Mouse (Mus musculus): ENCODE results near the gene Garnl3. TPM values are rescaled to one million over a fixed set of nuclear protein-coding genes. Genes with fewer than 3 reads are reported as not detected.
A peak's percentile ranks its signal among the peaks of the same experiment; 100 is the strongest.

The Garnl3 gene
- total RNA-seq, 4 experiments from 2014 or later, result 2.6 to 6.7 (median 3.5) TPM

GRCm38 (mm10) chr2:32977114-32977513 lies 154.3 kb downstream of the Garnl3 start:
- no peak for DNase-seq (ENCODE audit: low spot score)

DNA sequence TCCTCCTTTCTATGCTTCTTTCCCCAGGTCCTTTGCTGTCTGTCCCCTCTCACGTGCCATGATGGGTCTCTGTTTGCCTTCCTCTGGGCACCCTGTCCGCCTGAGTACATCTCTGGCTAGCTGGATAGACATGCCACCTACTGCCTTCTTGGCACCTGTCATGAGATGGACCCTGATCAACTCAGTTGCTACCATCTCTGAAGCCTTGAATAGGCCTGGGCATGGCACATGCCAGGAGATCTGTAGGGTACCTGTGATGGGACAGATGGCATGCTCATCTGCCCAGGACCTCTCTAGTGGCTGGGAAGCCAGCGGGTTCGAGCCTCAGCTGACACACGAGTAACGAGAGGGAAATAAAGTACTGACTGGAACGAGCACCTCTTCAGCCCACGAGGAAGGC lies 157.2 kb downstream of the Garnl3 start:
- DNase-seq (ENCODE audit: low spot score), result no peak

DNA sequence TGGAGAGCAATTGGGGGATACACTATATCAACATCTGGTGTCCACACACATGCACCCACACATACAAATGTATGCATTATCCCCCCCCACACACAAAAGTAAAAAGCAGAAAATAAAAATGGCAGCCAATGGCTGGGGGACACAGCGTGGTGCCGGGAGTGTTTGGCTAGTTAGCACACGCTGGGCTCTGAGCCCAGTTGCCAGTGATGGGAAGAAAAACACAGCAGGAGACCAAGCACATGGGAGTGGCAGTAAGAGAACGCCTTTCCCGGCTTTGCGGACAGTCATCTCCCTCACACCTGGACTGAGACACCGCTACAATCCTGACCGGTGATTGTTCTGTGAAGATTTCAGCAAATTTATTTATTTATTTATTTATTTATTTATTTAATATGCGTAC lies 160.2 kb downstream of the Garnl3 start:
- DNase-seq (ENCODE audit: low spot score), result no peak

GRCm38 (mm10) chr2:32969326-32969725 lies 162.1 kb downstream of the Garnl3 start:
- DNase-seq (ENCODE audit: low spot score), result peak; percentile 74

DNA sequence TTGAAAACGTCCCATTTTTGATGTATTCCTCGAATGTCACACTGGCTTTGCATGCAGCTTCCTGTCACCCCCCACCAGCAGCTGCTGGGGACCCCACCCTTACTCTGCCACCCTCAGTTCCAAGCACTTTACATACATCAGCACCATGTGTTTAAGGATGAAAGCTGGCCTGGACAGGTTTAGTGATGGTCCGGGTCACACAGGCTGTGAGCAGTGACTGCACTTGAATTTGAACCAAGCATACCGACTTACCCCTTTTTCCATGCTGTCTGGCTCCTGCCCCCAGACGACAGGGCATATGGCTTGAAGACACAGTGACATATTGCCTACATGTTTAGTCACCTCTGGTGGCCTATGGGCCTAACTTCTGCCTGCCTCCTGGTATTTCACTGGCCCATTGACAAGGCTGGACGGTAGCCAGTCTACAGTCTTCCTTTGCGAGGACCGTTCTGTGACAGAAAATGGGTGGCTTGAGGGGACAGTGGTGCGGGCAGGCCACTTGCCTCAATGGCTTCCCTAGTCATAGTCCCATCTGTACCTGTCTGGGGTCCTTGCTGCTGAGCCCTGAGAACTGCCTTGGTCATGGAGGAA lies 163.3 kb downstream of the Garnl3 start:
- DNase-seq (ENCODE audit: low spot score), result no peak

DNA sequence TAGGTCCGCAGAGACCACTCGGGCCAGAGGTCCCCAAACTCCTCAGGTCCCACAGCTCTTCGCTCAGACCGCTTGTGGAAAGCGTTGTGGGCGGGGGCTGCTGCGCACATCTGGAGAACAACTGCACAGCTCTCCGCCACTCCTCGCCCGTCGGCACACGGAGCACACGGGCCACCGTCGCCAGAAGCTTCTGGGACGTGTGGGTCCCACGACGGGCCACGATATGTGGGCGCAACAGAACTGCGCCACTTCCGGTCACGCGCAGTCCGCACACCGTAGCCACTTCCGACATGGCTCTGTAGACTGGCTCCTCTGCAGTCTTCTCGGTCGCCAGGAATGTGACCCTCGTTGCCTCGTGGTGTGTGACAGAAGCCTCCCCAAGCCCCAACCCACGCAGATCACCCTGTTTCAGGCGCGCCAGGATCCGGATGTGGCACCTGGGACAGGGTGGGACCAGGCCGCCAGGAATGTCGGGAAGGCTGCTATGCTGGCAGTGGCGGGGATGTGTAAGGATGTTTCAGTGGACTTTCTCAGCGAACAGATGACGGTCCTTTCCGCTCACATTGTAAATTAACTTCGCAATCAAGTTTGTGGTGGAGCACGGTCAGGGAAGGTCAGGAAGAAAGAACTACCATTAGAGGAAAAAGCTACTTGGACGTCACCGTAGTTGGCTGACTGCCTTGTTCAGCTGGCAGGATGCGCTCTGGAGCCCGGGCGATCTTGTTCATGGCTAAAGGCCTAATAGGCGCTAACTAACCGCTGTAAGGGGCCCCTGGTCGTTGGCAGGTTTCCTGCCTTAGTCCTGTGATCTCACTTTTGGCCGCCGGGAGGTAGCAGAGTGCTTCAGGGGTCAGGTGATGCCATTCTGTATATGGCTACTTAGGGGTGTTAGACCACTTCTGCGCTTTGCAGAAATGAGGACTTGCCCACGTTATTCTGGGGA lies 164.5 kb downstream of the Garnl3 start:
- DNase-seq (ENCODE audit: low spot score), result peak; percentile 88

- DNase-seq (ENCODE audit: low spot score), result no peak
These were observed 165.2 kb downstream of the Garnl3 start for GRCm38 (mm10) chr2:32966184-32966688.

GRCm38 (mm10) chr2:32965511-32966183 lies 165.8 kb downstream of the Garnl3 start:
- no peak for DNase-seq (ENCODE audit: low spot score)

DNA sequence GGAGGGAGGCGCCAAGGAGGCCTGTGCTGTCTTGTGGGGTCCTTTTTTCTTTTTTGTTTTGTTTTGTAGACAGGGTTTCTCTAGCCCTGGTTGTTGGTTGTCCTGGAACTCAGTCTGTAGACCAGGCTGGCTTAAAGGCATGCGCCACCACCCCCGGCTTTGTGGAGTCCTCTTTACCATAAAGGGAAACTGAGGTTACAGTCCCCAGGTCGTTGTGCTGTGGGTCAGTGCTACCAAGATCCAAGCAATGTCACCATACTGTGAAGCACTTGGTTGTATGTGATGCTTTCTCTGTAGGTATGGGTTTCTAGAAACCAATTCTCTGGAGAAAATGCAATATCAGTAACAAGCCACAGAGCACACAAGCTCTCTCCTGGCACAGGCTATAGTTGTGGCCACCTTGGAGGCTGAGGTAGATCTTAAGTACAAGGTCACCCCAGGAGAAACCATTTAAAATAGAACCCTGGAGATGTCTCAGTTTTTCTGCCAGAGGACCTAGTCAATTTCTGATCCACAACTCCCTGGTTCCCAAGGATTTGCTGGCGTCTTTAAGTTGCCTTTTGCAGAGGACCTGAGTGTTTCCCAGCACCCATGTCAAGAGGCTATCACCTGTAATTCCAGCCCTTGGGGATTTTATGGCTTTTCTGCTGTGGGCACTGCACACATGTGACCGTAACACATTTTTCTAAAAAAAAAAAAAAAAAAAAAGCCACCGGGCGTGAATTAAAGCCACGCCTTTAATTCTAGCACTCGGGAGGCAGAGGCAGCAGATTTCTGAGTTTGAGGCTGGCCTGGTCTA lies 166.6 kb downstream of the Garnl3 start:
- DNase-seq (ENCODE audit: low spot score), result no peak

- no peak for DNase-seq (ENCODE audit: low spot score)
These were observed 167.5 kb downstream of the Garnl3 start for GRCm38 (mm10) chr2:32963981-32964380.

- no peak for DNase-seq (ENCODE audit: low spot score)
These were observed 167.9 kb downstream of the Garnl3 start for GRCm38 (mm10) chr2:32963544-32963943.

- no peak for DNase-seq (ENCODE audit: low spot score)
These were observed 168.6 kb downstream of the Garnl3 start for GRCm38 (mm10) chr2:32962875-32963220.

DNA sequence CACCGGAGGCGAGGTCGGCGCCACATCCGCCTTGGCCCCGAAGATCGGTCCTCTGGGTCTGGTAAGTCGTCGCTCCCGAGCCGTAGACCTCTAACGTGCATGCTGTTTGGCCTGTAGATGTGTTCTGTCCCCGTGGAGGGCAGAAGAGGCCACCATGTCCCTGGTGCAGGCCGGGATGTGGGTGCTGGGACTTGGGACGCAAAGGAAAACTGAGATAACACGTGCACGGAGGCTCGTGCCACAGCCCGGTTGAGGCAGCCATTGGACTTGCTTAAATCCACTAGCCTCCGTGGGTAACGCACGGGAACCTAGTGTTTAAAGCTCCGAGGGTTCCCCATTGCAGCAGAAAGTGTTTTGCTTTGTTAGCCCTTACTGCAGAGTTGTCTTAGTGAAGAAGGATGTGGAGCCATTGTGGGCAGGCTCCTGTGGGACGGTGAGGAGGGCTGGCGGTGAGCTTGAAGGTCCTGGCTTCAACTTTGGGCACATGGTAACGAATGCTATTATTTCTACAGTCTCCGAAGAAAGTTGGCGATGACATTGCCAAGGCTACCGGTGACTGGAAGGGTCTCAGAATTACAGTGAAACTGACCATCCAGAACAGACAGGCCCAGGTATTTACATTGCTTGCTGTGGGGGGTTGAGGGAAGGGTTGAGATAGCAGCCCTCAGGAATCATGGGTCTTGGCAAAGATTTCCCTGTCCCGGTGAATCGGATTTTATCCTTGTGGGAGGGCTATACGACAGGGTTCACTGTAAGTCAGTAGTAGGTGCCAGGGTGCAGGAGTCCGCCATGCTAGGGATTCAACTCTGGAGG lies 169.2 kb downstream of the Garnl3 start:
- no peak for DNase-seq (ENCODE audit: low spot score)

GRCm38 (mm10) chr2:32961192-32961995 lies 170.1 kb downstream of the Garnl3 start, which contains the start of the genes Rpl12 and Lrsam1:
TSS of gene Rpl12 (plus strand) at chr2:32961559.
TSS of gene Lrsam1 (minus strand) at chr2:32961614.
- peak; percentile 94 for DNase-seq (ENCODE audit: low spot score)

GRCm38 (mm10) chr2:32960273-32960672 lies 171.2 kb downstream of the Garnl3 start:
- no peak for DNase-seq (ENCODE audit: low spot score)

DNA sequence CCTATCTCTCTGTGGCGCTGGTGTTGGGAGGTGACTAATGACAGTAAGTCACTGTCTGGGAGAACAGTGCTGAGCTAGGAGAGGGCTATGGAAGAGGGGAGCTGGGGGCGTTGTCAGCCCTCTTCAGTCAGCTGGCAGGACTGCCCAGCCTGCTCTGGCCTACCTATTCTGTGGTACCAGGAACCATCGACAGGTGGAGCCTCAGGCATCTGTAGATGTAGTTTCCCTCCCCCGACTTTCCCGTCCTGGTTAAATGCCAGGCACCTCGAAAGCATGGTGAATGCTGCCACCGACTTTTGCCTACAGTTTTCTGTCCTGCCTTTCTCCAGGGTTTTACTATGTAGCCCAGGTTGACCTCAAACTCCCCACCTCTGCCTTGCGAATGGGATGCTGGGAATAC lies 174.1 kb downstream of the Garnl3 start:
- DNase-seq (ENCODE audit: low spot score), result no peak

DNA sequence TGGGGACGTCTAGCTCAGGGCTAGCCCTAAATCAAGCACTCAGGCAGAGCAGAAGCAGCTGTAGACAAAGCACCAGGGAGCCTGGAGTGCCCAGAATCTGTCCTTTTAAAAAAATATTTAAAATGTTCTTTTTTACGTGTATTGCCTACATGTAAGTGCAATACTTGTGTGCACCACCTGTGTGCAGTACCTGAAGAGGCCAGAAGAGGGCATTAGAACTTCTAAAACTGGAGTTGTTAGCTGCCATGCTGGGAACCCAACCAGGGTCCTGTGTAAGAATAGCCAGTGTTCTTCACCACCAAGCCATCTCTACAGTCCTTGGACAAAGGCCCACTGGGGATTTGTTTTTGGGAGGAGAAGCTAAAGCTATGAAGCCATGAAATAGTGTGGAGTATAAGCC lies 176.9 kb downstream of the Garnl3 start:
- no peak for DNase-seq (ENCODE audit: low spot score)

- DNase-seq (ENCODE audit: low spot score), result no peak
These were observed 184.0 kb downstream of the Garnl3 start for GRCm38 (mm10) chr2:32947454-32947853.

GRCm38 (mm10) chr2:32940483-32940882 lies 191.0 kb downstream of the Garnl3 start:
- DNase-seq (ENCODE audit: low spot score), result no peak

- peak; percentile 55 for DNase-seq (ENCODE audit: low spot score)
These were observed 192.0 kb downstream of the Garnl3 start for GRCm38 (mm10) chr2:32939418-32939817.
